Mouse (Mus musculus): ENCODE measurements around the gene Trim46. TPM values are rescaled to one million over a fixed set of nuclear protein-coding genes. Genes with fewer than 3 reads are reported as not detected.

Trim46 gene
- total and polyA plus RNA-seq, 2 experiments from 2014 or later, result 0.08 to 0.45 TPM

- H3K4me3 ChIP-seq (ENCODE audit: low read depth, low read length), result peak overlapping the region; percentile 78
- H3K4me1 ChIP-seq (ENCODE audit: control insufficient read depth, insufficient read depth), result peaks cover 23% of the 10 kb centered on the region
- 13% methylated on average over 20 of the region's 20 CpGs for WGBS
- DNase-seq (ENCODE audit: low spot score) (peak; percentile 73), ATAC-seq (ENCODE audit: insufficient read depth, low read depth) (no peak)
- H3K9ac ChIP-seq (replicated peaks; ENCODE audit: low read depth, low read length), result no peak overlapping the region
- peak overlapping the region; percentile 92 for H3K4me2 ChIP-seq (ENCODE audit: low read depth, low read length)
- H3K27ac ChIP-seq (ENCODE audit: low read depth), result peak overlapping the region; percentile 33
- no peak for TF ChIP-seq EP300 (IDR thresholded peaks at IDR 0.05; ENCODE audit: low read depth)
- peak; percentile 93 for TF ChIP-seq CTCF (IDR thresholded peaks at IDR 0.05; ENCODE audit: low read depth)
- H3K27me3 ChIP-seq (ENCODE audit: control insufficient read depth, insufficient read depth, low read length), result no peaks in the 10 kb centered on the region
- no peaks in the 10 kb centered on the region for H3K36me3 ChIP-seq (replicated peaks; ENCODE audit: control insufficient read depth, insufficient read depth, low read length)
- H3K9me3 ChIP-seq (replicated peaks; ENCODE audit: control insufficient read depth, low read length), result no peaks in the 10 kb centered on the region
These were observed 35.6 kb upstream of the Trim46 start for GRCm38 (mm10) chr3:89281579-89282290.

DNA sequence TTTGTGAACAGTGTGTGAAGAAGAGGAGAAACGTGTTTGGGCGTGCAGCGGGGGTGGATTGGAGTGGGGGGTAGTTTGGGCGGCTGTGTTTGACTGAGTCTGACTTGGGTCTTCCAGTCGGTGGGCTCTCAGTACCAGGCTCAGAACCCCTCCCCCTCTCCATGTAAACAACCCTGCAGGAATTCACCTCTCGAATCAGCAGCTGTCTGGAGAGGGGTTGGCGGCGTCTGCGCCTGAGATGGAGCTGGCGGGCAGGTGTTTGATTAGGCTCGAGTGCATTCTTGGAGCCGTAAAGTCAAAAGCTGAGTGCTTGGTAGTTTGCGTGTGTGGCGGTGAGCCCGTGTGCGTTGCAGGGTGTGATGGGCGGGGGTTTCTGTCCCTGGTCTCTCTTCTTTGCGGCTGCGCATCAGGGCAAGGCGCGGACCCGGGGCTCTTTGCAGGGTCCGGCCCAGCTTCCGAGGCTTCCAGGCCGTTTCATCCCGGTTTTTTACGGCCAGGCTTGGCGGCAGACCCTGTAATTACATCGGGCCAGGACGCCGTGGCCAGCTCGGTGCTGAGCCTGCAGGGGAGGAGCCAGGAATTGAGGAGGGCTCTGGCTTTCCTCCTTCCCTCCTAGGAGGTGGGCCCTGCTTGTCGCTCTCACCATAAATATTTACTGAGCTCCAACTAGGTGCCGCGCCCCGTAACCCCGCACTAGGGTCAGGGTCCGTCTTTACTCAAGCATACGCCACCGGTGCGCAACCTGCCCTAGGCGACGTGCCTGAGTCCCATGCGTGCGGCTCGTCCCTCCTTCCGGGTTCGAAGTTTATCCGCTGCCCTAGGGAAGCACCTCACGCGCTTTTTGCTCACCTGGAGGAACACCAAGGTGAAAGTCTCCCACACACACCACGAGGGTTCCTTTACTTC lies 34.8 kb upstream of the Trim46 start, which contains the start of gene Efna1:
TSS of gene Efna1 (minus strand) at position 537 of the 906 bp plus-strand sequence.
- under 1% methylated on average over 52 of the region's 52 CpGs for WGBS
- H3K36me3 ChIP-seq (replicated peaks; ENCODE audit: control insufficient read depth, insufficient read depth, low read length), result peaks cover 3% of the 10 kb centered on the region
- H3K9me3 ChIP-seq (replicated peaks; ENCODE audit: control insufficient read depth, low read length), result no peaks in the 10 kb centered on the region
- no peak for TF ChIP-seq EP300 (IDR thresholded peaks at IDR 0.05; ENCODE audit: low read depth)
- no peak for TF ChIP-seq CTCF (IDR thresholded peaks at IDR 0.05; ENCODE audit: low read depth)
- H3K27ac ChIP-seq (ENCODE audit: low read depth), result peak within 1 kb of the TSS; percentile 94
- ATAC-seq (ENCODE audit: insufficient read depth, low read depth) (no peak), DNase-seq (ENCODE audit: low spot score) (peak; percentile 29)
- peak within 1 kb of the TSS; percentile 92 for H3K4me2 ChIP-seq (ENCODE audit: low read depth, low read length)
- peaks cover 23% of the 10 kb centered on the region for H3K4me1 ChIP-seq (ENCODE audit: control insufficient read depth, insufficient read depth)
- H3K27me3 ChIP-seq (ENCODE audit: control insufficient read depth, insufficient read depth, low read length), result no peaks in the 10 kb centered on the region
- H3K9ac ChIP-seq (replicated peaks; ENCODE audit: low read depth, low read length), result peak within 1 kb of the TSS; percentile 87
- H3K4me3 ChIP-seq (ENCODE audit: low read depth, low read length), result peak within 1 kb of the TSS; percentile 78

- H3K27me3 ChIP-seq (ENCODE audit: control insufficient read depth, insufficient read depth, low read length), result no peaks in the 10 kb centered on the region
- peak overlapping the region; percentile 92 for H3K4me2 ChIP-seq (ENCODE audit: low read depth, low read length)
- peak overlapping the region; percentile 78 for H3K4me3 ChIP-seq (ENCODE audit: low read depth, low read length)
- DNase-seq (ENCODE audit: low spot score) (peak; percentile 44), ATAC-seq (ENCODE audit: insufficient read depth, low read depth) (no peak)
- H3K36me3 ChIP-seq (replicated peaks; ENCODE audit: control insufficient read depth, insufficient read depth, low read length), result peaks cover 11% of the 10 kb centered on the region
- no peaks in the 10 kb centered on the region for H3K9me3 ChIP-seq (replicated peaks; ENCODE audit: control insufficient read depth, low read length)
- H3K9ac ChIP-seq (replicated peaks; ENCODE audit: low read depth, low read length), result peak overlapping the region; percentile 87
- peak overlapping the region; percentile 94 for H3K27ac ChIP-seq (ENCODE audit: low read depth)
- WGBS, result under 1% methylated on average over 29 of the region's 29 CpGs
- peaks cover 23% of the 10 kb centered on the region for H3K4me1 ChIP-seq (ENCODE audit: control insufficient read depth, insufficient read depth)
- no peak for TF ChIP-seq CTCF (IDR thresholded peaks at IDR 0.05; ENCODE audit: low read depth)
- TF ChIP-seq EP300 (IDR thresholded peaks at IDR 0.05; ENCODE audit: low read depth), result no peak
These were observed 34.0 kb upstream of the Trim46 start for GRCm38 (mm10) chr3:89280050-89280605.

DNA sequence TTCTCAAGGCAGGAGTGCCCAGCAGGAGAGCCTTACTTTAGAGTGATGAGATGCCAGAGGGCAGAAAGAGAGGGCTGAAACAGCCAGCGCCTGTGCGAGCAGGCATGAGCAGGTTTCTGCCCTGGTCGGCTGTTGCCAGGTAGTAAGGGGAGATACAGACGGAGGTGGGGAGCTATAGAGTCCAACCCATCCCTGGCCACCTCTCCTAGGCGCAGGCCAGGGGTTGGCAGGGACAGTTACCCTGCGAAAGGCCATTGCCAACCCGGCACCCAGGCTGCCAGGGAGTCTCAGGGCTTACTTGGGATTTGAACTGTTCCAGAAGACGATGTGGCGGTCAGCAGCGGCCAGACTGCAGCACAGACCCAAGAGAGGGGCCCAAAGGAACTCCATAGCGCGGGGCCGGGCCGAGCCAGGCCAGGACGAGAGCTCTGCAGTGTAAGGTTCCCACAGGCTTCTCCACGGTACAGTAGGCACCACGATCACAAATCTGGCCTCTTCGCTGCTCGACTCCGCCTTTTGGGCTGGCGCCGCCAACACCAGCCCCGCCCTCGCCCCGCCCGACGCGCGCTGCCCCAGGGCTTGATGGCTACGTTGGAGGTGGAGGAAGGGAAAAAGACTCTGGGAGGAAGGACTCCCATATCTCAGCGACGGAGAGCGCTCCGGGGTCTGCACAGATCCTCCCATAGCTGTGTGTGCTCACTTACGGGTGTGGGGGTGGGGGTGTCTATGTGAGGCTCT lies 33.2 kb upstream of the Trim46 start:
- peaks cover 23% of the 10 kb centered on the region for H3K4me1 ChIP-seq (ENCODE audit: control insufficient read depth, insufficient read depth)
- ATAC-seq (ENCODE audit: insufficient read depth, low read depth) (peak; percentile 77), DNase-seq (ENCODE audit: low spot score) (peak; percentile 89)
- H3K36me3 ChIP-seq (replicated peaks; ENCODE audit: control insufficient read depth, insufficient read depth, low read length), result peaks cover 15% of the 10 kb centered on the region
- peak overlapping the region; percentile 94 for H3K27ac ChIP-seq (ENCODE audit: low read depth)
- H3K9ac ChIP-seq (replicated peaks; ENCODE audit: low read depth, low read length), result peak overlapping the region; percentile 87
- peak overlapping the region; percentile 78 for H3K4me3 ChIP-seq (ENCODE audit: low read depth, low read length)
- 1% methylated on average over 35 of the region's 35 CpGs for WGBS
- H3K9me3 ChIP-seq (replicated peaks; ENCODE audit: control insufficient read depth, low read length), result no peaks in the 10 kb centered on the region
- TF ChIP-seq CTCF (IDR thresholded peaks at IDR 0.05; ENCODE audit: low read depth) (no peak), EP300 (IDR thresholded peaks at IDR 0.05; ENCODE audit: low read depth) (no peak)
- H3K27me3 ChIP-seq (ENCODE audit: control insufficient read depth, insufficient read depth, low read length), result no peaks in the 10 kb centered on the region
- peak overlapping the region; percentile 92 for H3K4me2 ChIP-seq (ENCODE audit: low read depth, low read length)

- ATAC-seq (ENCODE audit: insufficient read depth, low read depth), result no peak
- peak overlapping the region; percentile 92 for H3K4me2 ChIP-seq (ENCODE audit: low read depth, low read length)
- H3K27ac ChIP-seq (ENCODE audit: low read depth), result peak overlapping the region; percentile 94
- 18% methylated on average over 8 of the region's 8 CpGs for WGBS
- no peaks in the 10 kb centered on the region for H3K9me3 ChIP-seq (replicated peaks; ENCODE audit: control insufficient read depth, low read length)
- DNase-seq (ENCODE audit: low spot score), result no peak
- H3K4me1 ChIP-seq (ENCODE audit: control insufficient read depth, insufficient read depth), result peaks cover 23% of the 10 kb centered on the region
- peaks cover 15% of the 10 kb centered on the region for H3K36me3 ChIP-seq (replicated peaks; ENCODE audit: control insufficient read depth, insufficient read depth, low read length)
- TF ChIP-seq CTCF (IDR thresholded peaks at IDR 0.05; ENCODE audit: low read depth) (no peak), EP300 (IDR thresholded peaks at IDR 0.05; ENCODE audit: low read depth) (no peak)
- peak overlapping the region; percentile 87 for H3K9ac ChIP-seq (replicated peaks; ENCODE audit: low read depth, low read length)
- peak overlapping the region; percentile 78 for H3K4me3 ChIP-seq (ENCODE audit: low read depth, low read length)
- H3K27me3 ChIP-seq (ENCODE audit: control insufficient read depth, insufficient read depth, low read length), result no peaks in the 10 kb centered on the region
These were observed 32.5 kb upstream of the Trim46 start for GRCm38 (mm10) chr3:89278643-89279042.

All from heart, postnatal 0 days (tissue).